Mouse (Mus musculus) embryonic facial prominence, embryonic 13.5 days (tissue): ENCODE measurements around the gene Nkiras2. TPM values are rescaled to one million over a fixed set of nuclear protein-coding genes. Genes with fewer than 3 reads are reported as not detected.
"Not testable (repeated sequence)": the region's sequence is repeated elsewhere in the genome, so short reads cannot be mapped to it uniquely, and the experiment has no call there.

Experiments
- ATAC-seq: fragments of 200-750 bp; cut with Nextera tagmentation; 2 replicates; pipeline ENCODE4 v1.8.0; 2017; ENCODE audit warnings: low read depth; ENCODE audit not compliant: insufficient number of reproducible peaks, insufficient read depth, low FRiP score, low TSS enrichment
- H3K27ac ChIP-seq: fragments of 300-500 bp; sonication (generic); 2 replicates; pipeline ENCODE4 v1.5.1; 2015; ENCODE audit warnings: moderate library complexity, mild to moderate bottlenecking, inconsistent platforms
- H3K27me3 ChIP-seq: fragments of 300-500 bp; sonication (generic); 2 replicates; pipeline ENCODE4 v1.6.1; 2015; ENCODE audit warnings: mild to moderate bottlenecking, inconsistent platforms
- H3K36me3 ChIP-seq: fragments of 300-500 bp; sonication (generic); 2 replicates; pipeline ENCODE4 v1.6.1; 2015; ENCODE audit warnings: mild to moderate bottlenecking, inconsistent platforms
- H3K4me1 ChIP-seq: fragments of 300-500 bp; sonication (generic); 2 replicates; pipeline ENCODE4 v1.6.1; 2015; ENCODE audit warnings: inconsistent platforms
- H3K4me2 ChIP-seq: fragments of 300-500 bp; sonication (generic); 2 replicates; pipeline ENCODE4 v1.6.1; 2015; ENCODE audit warnings: moderate library complexity, mild to moderate bottlenecking, inconsistent platforms
- H3K4me3 ChIP-seq: fragments of 300-500 bp; sonication (generic); 2 replicates; pipeline ENCODE4 v1.5.1; 2015; ENCODE audit warnings: mild to moderate bottlenecking, inconsistent platforms
- H3K9ac ChIP-seq: fragments of 300-500 bp; sonication (generic); 2 replicates; pipeline ENCODE4 v1.6.1; 2015; ENCODE audit warnings: mild to moderate bottlenecking, inconsistent platforms
- H3K9me3 ChIP-seq: fragments of 300-500 bp; sonication (generic); 2 replicates; pipeline ENCODE4 v1.6.1; 2016; ENCODE audit warnings: inconsistent platforms
- WGBS: fragments of 180-500 bp; shearing (Covaris S2); methylation state at CpG from one replicate; pipeline ENCODE4 v1.1.7; 2015; ENCODE audit warnings: mixed read lengths; 5-methylcytosine and 5-hydroxymethylcytosine counted together
- polyA plus RNA-seq: library from polyadenylated mRNA; unstranded; fragments of >200 nt; fragmentation: Nextera tagmentation; extraction: Ambion mirVana; gene quantifications from 2 replicates; pipeline ENCODE4 v1.2.1, GENCODE M21; 2015

Gene Nkiras2
- polyA plus RNA-seq, 1 experiment from 2014 or later: 79.0 TPM

DNA sequence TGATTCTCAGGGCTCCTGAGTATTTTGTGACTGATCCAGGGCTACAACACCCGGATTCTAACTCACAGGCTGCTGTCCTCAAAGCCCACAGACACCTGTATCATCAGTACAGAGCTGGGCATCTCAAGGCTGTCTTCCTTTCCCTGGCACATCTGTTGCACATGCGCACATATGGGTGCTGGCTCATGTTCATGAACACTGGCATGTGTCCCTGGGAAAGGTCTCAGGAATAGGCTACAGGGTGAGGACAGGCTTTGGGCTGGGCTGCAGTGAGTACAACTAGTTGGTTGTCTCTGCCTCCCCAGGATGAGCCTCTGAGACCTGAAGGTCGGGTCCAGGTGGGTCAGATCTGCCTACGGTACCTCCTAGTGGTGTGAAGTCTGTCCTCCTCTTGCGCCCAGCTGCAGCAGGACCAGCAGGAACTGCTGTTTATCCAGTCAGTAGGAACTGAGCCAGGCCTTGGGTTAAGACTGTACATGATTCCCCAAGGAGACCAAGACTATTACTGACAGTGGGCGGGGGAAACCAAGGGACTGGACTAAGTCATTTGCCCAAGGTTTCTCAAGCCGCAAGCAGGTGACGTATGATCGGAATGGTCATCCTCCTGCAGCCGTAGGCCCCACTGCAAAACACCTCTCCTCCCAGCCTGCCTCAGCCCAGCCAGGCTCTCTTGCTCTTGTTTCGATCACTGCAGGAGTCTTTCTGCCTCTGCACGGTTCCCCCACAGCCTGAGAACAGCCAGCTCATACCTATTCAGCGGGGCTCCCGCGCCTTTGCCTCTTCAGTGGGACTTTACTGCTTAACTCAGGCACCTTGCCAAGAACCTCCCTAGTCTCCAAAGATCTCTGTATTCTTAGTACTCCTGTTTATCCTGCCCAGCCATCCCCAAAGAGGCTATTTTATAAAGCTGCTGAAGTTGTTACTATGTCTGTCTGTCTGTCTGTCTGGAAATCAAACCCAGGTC, 24.9 kb downstream of the Nkiras2 start:
- Histone ChIP-seq H3K27ac (no peak overlapping the region), H3K27me3 (peaks cover 38% of the 10 kb centered on the region), H3K4me2 (no peak overlapping the region), H3K9me3 (no peaks in the 10 kb centered on the region), H3K36me3 (no peaks in the 10 kb centered on the region), H3K4me1 (peaks cover 21% of the 10 kb centered on the region), H3K9ac (no peak overlapping the region), H3K4me3 (no peak overlapping the region)
- ATAC-seq: no peak
- 65% methylated on average over 15 of the region's 15 CpGs for WGBS

DNA sequence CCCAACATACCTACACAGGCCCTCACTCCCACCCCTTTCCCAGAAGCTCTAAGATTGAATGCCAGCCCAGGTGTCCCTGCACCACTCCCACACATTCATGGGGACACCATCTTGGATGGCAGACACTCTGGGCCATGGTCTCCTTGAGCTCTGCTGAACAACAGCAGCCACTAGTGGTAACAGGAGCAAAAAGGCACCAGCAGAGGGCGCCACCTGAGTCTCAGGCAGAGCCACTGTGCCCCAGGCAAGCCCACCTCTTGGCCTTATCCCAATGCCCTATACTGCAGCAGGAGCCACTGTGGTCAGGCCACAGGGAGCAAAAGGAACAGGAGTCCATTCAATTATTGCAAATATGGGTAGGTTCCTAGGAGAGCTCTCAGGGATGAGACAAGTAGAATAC, 27.2 kb downstream of the Nkiras2 start:
- Histone ChIP-seq H3K4me3 (no peak overlapping the region), H3K27me3 (peaks cover 37% of the 10 kb centered on the region), H3K4me1 (peaks cover 23% of the 10 kb centered on the region), H3K27ac (no peak overlapping the region), H3K36me3 (no peaks in the 10 kb centered on the region), H3K9ac (no peak overlapping the region), H3K4me2 (no peak overlapping the region), H3K9me3 (no peaks in the 10 kb centered on the region)
- ATAC-seq: no peak
- WGBS: 10% methylated on average over 1 of the region's 1 CpGs

DNA sequence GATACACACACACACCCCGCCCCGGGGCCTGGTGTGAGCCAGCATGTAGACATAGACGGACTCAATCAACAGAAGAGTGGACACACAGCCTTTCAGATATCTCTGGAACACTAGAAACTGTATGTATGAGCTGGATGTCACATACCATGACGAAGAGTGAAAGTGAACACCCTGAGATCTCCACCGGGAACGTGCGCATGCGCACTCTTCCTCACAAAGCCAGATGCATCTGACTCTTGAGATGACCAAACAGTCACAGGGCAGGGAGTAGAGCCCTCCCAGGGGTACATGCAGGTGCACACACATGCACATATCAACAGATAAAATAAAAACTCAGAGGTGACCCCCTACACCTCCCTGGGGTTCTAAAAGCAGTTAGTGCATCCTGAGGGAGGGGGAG, 29.4 kb downstream of the Nkiras2 start:
- Histone ChIP-seq H3K4me1 (peaks cover 23% of the 10 kb centered on the region), H3K27me3 (peaks cover 41% of the 10 kb centered on the region), H3K9ac (no peak overlapping the region), H3K9me3 (no peaks in the 10 kb centered on the region), H3K27ac (no peak overlapping the region), H3K4me2 (no peak overlapping the region), H3K4me3 (no peak overlapping the region), H3K36me3 (no peaks in the 10 kb centered on the region)
- 86% methylated on average over 8 of the region's 8 CpGs for WGBS
- ATAC-seq: no peak

DNA sequence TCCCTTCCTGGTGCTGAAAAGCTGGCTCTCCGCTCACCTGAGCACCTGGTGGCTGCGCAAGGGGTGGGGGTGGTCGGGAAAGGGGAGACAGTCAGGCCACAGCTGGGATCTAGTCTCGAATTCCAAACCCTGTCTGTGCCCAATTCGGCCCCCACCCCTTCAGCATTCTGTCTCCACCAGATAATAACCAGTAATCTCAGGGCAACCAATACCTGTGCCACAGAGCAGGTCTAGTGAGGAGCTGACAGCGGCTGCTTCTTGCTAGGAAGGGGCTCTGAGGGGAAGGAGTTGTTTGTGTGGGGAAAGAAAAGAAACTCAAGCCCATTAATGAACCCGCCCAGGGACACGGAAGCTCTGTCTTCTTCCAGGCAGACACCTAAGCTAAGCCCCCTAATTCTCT, 32.2 kb downstream of the Nkiras2 start:
- H3K4me2 ChIP-seq: peak overlapping the region; percentile 26; the same call in 1 of the 2 replicates
- no peak overlapping the region for H3K4me3 ChIP-seq
- ATAC-seq: no peak
- H3K27me3 ChIP-seq: peaks cover 36% of the 10 kb centered on the region
- peak overlapping the region; percentile 55; the same call in 1 of the 2 replicates for H3K27ac ChIP-seq
- H3K4me1 ChIP-seq: peaks cover 19% of the 10 kb centered on the region
- no peaks in the 10 kb centered on the region for H3K9me3 ChIP-seq
- H3K36me3 ChIP-seq: no peaks in the 10 kb centered on the region
- H3K9ac ChIP-seq: no peak overlapping the region
- WGBS: 15% methylated on average over 8 of the region's 8 CpGs

DNA sequence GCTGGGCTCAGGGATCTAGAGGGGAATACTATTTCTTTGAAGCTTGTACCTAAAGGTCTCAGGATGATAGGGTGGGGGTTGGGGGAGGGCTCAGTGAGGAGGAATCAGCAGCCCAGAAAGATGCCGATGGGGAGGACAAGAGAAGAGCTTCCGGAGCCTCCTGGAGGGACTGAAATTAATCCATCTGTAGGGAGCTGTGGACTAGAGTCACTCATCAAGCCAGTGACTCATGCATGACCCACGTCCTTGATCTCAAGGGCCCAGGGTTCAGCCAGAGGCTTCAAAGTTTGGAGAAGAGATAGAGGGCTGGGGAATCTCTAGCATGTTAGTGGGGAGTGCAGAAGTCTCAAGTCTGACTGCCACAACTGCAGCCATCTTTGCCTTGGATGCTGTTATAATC, 32.7 kb downstream of the Nkiras2 start:
- ATAC-seq: no peak
- Histone ChIP-seq H3K4me2 (no peak overlapping the region), H3K4me1 (peaks cover 24% of the 10 kb centered on the region), H3K27ac (no peak overlapping the region), H3K9me3 (no peaks in the 10 kb centered on the region), H3K36me3 (no peaks in the 10 kb centered on the region), H3K27me3 (peaks cover 36% of the 10 kb centered on the region), H3K4me3 (no peak overlapping the region), H3K9ac (no peak overlapping the region)
- 12% methylated on average over 3 of the region's 3 CpGs for WGBS

DNA sequence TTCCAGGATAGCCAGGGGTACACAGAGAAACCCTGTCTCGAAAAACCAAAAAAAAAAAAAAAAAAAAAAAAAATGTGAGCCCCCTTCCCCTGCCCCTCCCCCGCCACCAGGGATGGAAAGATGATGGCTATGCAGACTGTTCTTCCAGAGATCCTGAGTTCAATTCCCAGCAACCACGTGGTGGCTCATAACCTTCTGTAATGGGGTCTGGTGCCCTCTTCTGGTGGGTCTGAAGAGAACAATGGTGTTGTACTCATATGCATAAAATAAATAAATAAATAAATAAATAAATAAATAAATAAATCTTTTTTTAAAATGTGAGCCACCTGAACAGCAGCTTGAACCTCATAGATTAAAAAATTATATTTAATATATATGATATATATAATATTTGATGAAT, 36.5 kb downstream of the Nkiras2 start:
- not testable (repeated sequence) for H3K27ac ChIP-seq, H3K36me3 ChIP-seq, H3K9me3 ChIP-seq, ATAC-seq, H3K4me3 ChIP-seq, H3K4me2 ChIP-seq, H3K9ac ChIP-seq
- H3K4me1 ChIP-seq: peaks cover 27% of the 10 kb centered on the region
- WGBS: 66% methylated on average over 3 of the region's 3 CpGs
- peaks cover 16% of the 10 kb centered on the region for H3K27me3 ChIP-seq

DNA sequence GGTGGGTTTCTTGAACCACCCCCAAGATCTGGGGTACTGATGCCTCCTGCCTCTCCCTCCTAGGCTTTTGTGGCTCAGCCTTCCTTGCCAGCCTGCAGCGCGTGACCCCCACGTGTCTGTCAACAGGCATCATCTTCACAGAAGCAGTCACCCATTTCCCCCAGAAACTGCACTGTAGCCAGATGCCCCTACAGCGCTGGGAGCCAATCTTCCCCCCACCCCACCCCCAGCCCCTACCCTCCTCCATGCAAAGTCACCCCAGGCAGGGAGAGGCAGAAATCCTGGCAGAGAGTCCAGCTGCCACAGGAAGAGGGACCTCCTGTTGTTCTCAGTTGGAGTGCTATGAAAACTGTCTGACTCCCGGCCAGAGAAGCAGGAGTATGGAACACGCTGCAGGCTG, 37.4 kb downstream of the Nkiras2 start:
- Histone ChIP-seq H3K4me1 (peaks cover 21% of the 10 kb centered on the region), H3K27me3 (peaks cover 7% of the 10 kb centered on the region), H3K27ac (no peak overlapping the region), H3K4me3 (no peak overlapping the region), H3K9me3 (no peaks in the 10 kb centered on the region), H3K4me2 (peak overlapping the region; percentile 17; the same call in 1 of the 2 replicates), H3K36me3 (no peaks in the 10 kb centered on the region), H3K9ac (no peak overlapping the region)
- 5% methylated on average over 6 of the region's 6 CpGs for WGBS
- ATAC-seq: no peak

DNA sequence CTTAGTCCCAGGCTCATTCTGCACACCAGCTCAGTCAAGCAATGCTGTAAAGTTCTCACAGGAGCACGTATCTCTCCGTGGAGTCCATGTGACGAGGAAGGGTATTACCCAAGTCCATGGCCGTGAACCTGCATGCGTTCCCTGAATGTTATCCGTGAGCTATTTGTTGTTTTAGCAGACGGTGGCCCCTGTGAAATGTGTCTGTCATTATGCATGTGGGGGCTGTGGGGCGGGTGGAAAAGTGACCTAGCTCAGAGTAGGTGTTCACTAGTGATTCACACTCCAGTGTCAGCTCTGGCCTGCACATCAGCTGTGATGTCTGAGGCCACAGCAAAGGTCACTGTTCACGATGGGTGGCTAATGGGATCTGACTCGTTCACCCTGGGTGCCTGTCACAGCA, 40.8 kb downstream of the Nkiras2 start:
- H3K36me3 ChIP-seq: no peaks in the 10 kb centered on the region
- no peak overlapping the region for H3K9ac ChIP-seq
- no peak overlapping the region for H3K27ac ChIP-seq
- no peaks in the 10 kb centered on the region for H3K9me3 ChIP-seq
- H3K27me3 ChIP-seq: no peaks in the 10 kb centered on the region
- no peak overlapping the region for H3K4me3 ChIP-seq
- H3K4me1 ChIP-seq: peaks cover 21% of the 10 kb centered on the region
- no peak for ATAC-seq
- H3K4me2 ChIP-seq: no peak overlapping the region
- WGBS: 72% methylated on average over 10 of the region's 10 CpGs

DNA sequence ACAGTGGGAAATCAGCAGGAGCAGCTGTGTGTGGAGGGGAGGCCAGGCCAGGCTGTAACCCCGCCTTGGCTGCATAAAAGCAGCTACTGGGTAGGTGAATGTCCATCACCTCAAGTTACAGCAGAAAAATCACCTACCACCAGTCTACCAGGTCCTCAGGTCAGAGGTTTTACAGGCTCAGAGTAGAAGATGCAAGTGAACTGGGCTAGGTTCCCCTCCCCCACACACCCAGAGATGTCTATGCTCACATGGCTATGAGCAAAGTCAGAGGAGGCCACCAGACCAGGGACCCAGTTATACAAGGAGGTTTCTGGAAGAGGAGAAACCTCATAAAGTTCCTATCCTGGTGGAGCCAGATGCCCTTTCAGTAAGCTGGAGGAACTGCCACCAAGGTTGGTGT, 52.0 kb downstream of the Nkiras2 start:
- Histone ChIP-seq H3K4me3 (no peak overlapping the region), H3K4me1 (peaks cover 11% of the 10 kb centered on the region), H3K36me3 (no peaks in the 10 kb centered on the region), H3K27ac (no peak overlapping the region), H3K9me3 (no peaks in the 10 kb centered on the region), H3K27me3 (peaks cover 19% of the 10 kb centered on the region), H3K9ac (no peak overlapping the region), H3K4me2 (no peak overlapping the region)
- ATAC-seq: no peak
- 81% methylated on average over 1 of the region's 1 CpGs for WGBS

DNA sequence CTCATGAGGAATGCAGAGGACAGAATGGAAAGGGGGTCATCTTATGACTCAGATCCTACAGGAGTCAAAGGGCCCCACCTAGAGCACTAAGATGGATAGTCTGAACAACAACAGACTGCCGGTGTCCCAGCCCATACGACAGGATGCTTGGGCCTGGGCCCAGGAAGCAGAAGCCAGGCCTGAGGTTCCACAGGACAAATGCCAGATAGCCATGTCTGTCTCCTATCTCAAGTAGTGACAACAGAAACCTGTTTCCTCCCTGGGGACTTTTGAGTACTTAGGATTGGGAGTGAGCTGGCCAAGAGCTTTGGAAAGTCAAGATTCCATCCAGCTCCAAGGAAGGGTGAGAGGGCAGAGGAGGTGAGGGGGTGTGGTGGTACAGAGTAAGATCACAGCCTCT, 52.9 kb downstream of the Nkiras2 start:
- no peak for ATAC-seq
- no peaks in the 10 kb centered on the region for H3K9me3 ChIP-seq
- no peak overlapping the region for H3K4me3 ChIP-seq
- peaks cover 11% of the 10 kb centered on the region for H3K4me1 ChIP-seq
- H3K4me2 ChIP-seq: no peak overlapping the region
- no peaks in the 10 kb centered on the region for H3K36me3 ChIP-seq
- H3K9ac ChIP-seq: no peak overlapping the region
- H3K27ac ChIP-seq: no peak overlapping the region
- peaks cover 19% of the 10 kb centered on the region for H3K27me3 ChIP-seq
- 83% methylated on average over 2 of the region's 2 CpGs for WGBS

DNA sequence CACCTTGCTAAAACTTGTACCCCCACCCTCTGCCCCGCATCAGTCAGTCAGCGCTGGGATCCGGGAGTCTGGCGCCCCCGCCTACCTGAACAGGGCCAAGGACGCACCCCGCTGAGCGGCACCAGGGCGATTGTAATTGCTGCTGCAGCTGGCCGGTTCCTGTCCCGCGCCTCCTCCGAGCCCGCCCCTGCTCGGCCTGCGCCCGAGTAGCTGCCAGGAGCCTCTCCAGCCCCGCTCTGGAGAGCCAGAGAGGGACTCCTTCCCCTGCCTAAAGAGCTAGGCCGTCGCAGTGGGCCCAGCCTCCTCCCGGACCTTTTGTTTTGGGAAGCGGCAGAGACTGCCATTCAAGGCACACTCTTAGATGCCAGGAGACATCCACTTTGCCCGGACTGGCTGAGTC, 54.1 kb downstream of the Nkiras2 start:
- ATAC-seq: peak; percentile 50; the same call in 1 of the 2 replicates
- no peak overlapping the region for H3K27ac ChIP-seq

More for the DNA sequence above, 54.1 kb downstream of the Nkiras2 start:
- H3K4me1 ChIP-seq: peaks cover 19% of the 10 kb centered on the region
- H3K4me2 ChIP-seq: peak overlapping the region; percentile 56
- H3K4me3 ChIP-seq: peak overlapping the region; percentile 28
- H3K9me3 ChIP-seq: no peaks in the 10 kb centered on the region
- 4% methylated on average over 23 of the region's 23 CpGs for WGBS
- H3K27me3 ChIP-seq: peaks cover 19% of the 10 kb centered on the region
- no peaks in the 10 kb centered on the region for H3K36me3 ChIP-seq
- peak overlapping the region; percentile 68 for H3K9ac ChIP-seq
